ENCODE assay signal across 24 mouse cellular contexts in the genomic region with DNA sequence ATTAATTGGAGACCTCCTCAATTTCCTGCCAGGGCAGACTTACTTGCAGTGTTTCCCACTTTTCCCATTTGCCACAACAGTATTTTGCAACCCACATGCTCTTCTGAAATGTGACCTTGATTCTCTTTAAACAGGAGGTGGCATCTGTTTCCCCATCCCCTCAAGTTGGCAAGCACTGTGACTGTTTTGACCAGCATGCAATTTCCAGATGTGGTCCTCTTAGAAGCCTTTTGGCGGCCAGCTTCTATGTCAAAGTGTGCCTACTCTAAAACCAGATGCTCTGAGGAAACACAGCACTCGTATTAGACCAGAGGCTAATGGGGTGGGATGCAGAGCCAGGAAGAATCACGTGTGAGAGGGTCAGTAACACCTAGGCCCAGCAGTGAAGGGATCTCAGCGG. TPM values are rescaled to one million over a fixed set of nuclear protein-coding genes. Genes with fewer than 3 reads are reported as not detected.
DNase-seq lines count a peak whose midpoint lies in the region; ATAC-seq and TF ChIP-seq lines count a peak whose summit lies in the region.
"Had no signal": no experiment of that assay in that cellular context is flagged by ENCODE, and none has a peak within 500 bp of the region (broad histone marks: within the 10 kb centered on the region; RNA-seq: fewer than 3 reads in every experiment).

No protein-coding gene starts in this region.

- no peak overlapping the region for H3K4me2 ChIP-seq in kidney, embryonic 16.5 days (replicated peaks; ENCODE audit: low read depth, low read length)
- no peak overlapping the region for H3K4me2 ChIP-seq in lung, postnatal 0 days (replicated peaks; ENCODE audit: low read depth, low read length)
- H3K4me2 ChIP-seq: embryonic facial prominence, embryonic 15.5 days; heart, embryonic 15.5 days; liver, embryonic 13.5 days; midbrain, embryonic 12.5 days; neural tube, embryonic 12.5 days had no signal

- no peaks in the 10 kb centered on the region for H3K27me3 ChIP-seq in kidney, embryonic 16.5 days (ENCODE audit: insufficient read depth, low read length)
- H3K27me3 ChIP-seq in lung, postnatal 0 days (replicated peaks; ENCODE audit: insufficient read depth, low read length), result no peaks in the 10 kb centered on the region
- H3K27me3 ChIP-seq: embryonic facial prominence, embryonic 15.5 days; heart, embryonic 15.5 days; liver, embryonic 13.5 days; midbrain, embryonic 12.5 days; neural tube, embryonic 12.5 days had no signal

- 62% methylated on average over 4 of the region's 4 CpGs for WGBS in kidney, embryonic 16.5 days
- 26% methylated on average over 4 of the region's 4 CpGs for WGBS in lung, postnatal 0 days

- ATAC-seq in kidney, embryonic 16.5 days (ENCODE audit: low FRiP score, low TSS enrichment), result no peak
- ATAC-seq in lung, postnatal 0 days, result peak; percentile 7; the same call in 1 of the 2 replicates
- ATAC-seq: CD4-positive, CD25-positive, alpha-beta regulatory T cell, adult 4 months; forebrain, postnatal 0 days; hindbrain, embryonic 16.5 days had no signal

- DNase-seq in adrenal gland, adult 2 months, result peak; percentile 20
- DNase-seq in adrenal gland, adult (ENCODE audit: inconsistent age in 2 of 2, low spot score in 1 of 2), result no peak
- DNase-seq in kidney, postnatal 14 days, result no peak
- no peak for DNase-seq in lung, postnatal 0 days (ENCODE audit: low spot score)
- no peak for DNase-seq in lung, postnatal 25 days (ENCODE audit: low spot score)
- no peak for DNase-seq in Muller cell, postnatal 12 days (ENCODE audit: inconsistent ontology term)
- no peak for DNase-seq in urinary bladder, postnatal 25 days (ENCODE audit: low spot score)
- DNase-seq: cerebellum, adult 18-20 months; cerebellum, postnatal 36 days; forebrain, postnatal 0 days; heart, adult 18-20 months; kidney, adult 11 months; liver, embryonic 13.5 days; right cerebral cortex, postnatal 4 days; thymus, postnatal 14 days had no signal

- H3K36me3 ChIP-seq in kidney, embryonic 16.5 days (ENCODE audit: insufficient read depth, low read length), result peaks cover 6% of the 10 kb centered on the region; the same call in 1 of the 2 replicates
- H3K36me3 ChIP-seq in lung, postnatal 0 days (ENCODE audit: insufficient read depth, low read length), result no peaks in the 10 kb centered on the region

- H3K4me3 ChIP-seq in kidney, embryonic 16.5 days (ENCODE audit: low read length), result no peak overlapping the region
- H3K4me3 ChIP-seq in lung, postnatal 0 days (ENCODE audit: low read depth, low read length), result no peak overlapping the region
- H3K4me3 ChIP-seq: embryonic facial prominence, embryonic 15.5 days; forebrain, embryonic 10.5 days; heart, embryonic 15.5 days; liver, embryonic 13.5 days; midbrain, embryonic 12.5 days; neural tube, embryonic 12.5 days had no signal

- TF ChIP-seq CTCF in lung, postnatal 0 days (IDR thresholded peaks at IDR 0.05), result no peak

- no peaks in the 10 kb centered on the region for H3K9me3 ChIP-seq in kidney, embryonic 16.5 days (ENCODE audit: low read length)
- H3K9me3 ChIP-seq in lung, postnatal 0 days (ENCODE audit: low read length), result no peaks in the 10 kb centered on the region
- H3K9me3 ChIP-seq: embryonic facial prominence, embryonic 15.5 days; forebrain, embryonic 10.5 days; heart, embryonic 15.5 days; liver, embryonic 13.5 days; midbrain, embryonic 12.5 days; neural tube, embryonic 12.5 days had no signal

- peaks cover 7% of the 10 kb centered on the region; the same call in 1 of the 2 replicates for H3K4me1 ChIP-seq in kidney, embryonic 16.5 days (ENCODE audit: insufficient read depth, low read length)
- H3K4me1 ChIP-seq in lung, postnatal 0 days (ENCODE audit: insufficient read depth, low read depth, low read length), result no peaks in the 10 kb centered on the region
- H3K4me1 ChIP-seq: heart, embryonic 15.5 days; midbrain, embryonic 12.5 days had no signal

- TF ChIP-seq EP300 in lung, postnatal 0 days (IDR thresholded peaks at IDR 0.05), result no peak

- H3K27ac ChIP-seq in kidney, embryonic 16.5 days (ENCODE audit: low read length), result 0 out of 2 replicates have a peak overlapping the region, but pooled peaks have one; percentile 10
- H3K27ac ChIP-seq in lung, postnatal 0 days (ENCODE audit: low read length), result no peak overlapping the region
- H3K27ac ChIP-seq: embryonic facial prominence, embryonic 15.5 days; forebrain, embryonic 10.5 days; heart, embryonic 15.5 days; kidney, postnatal 0 days; liver, embryonic 13.5 days; midbrain, embryonic 12.5 days; neural tube, embryonic 12.5 days had no signal

- no peak overlapping the region for H3K9ac ChIP-seq in kidney, embryonic 16.5 days (replicated peaks; ENCODE audit: low read length)
- H3K9ac ChIP-seq in lung, postnatal 0 days (replicated peaks; ENCODE audit: low read depth), result no peak overlapping the region
- H3K9ac ChIP-seq: embryonic facial prominence, embryonic 15.5 days; forebrain, postnatal 0 days; heart, embryonic 15.5 days; liver, embryonic 13.5 days; midbrain, embryonic 12.5 days; neural tube, embryonic 12.5 days had no signal

RNA-seq across cellular contexts. Expression of a gene that starts 20.5 kb away (rescaled TPM):
- total RNA-seq in adrenal gland, adult 2 months (2021), result 1 to 10 TPM; 3.5 to 6.7 TPM
- polyA plus RNA-seq in adrenal gland, adult 2 months (2012; rRNA removed), result 0.79 and 0.89 TPM in 2 replicates
- 14.5 and 14.7 TPM in 2 replicates for polyA plus RNA-seq in kidney, embryonic 16.5 days (2015; fragmentation: Nextera tagmentation; extraction: Ambion mirVana)
- 10.3 and 10.5 TPM in 2 replicates for polyA plus RNA-seq in lung, postnatal 0 days (2015; fragmentation: Nextera tagmentation; extraction: Ambion mirVana)
